Mouse (Mus musculus) embryonic facial prominence, embryonic 13.5 days (tissue): ENCODE data around the gene Nudt21. TPM values are rescaled to one million over a fixed set of nuclear protein-coding genes. Genes with fewer than 3 reads are reported as not detected.
"Not testable (repeated sequence)": the region's sequence is repeated elsewhere in the genome, so short reads cannot be mapped to it uniquely, and the experiment has no call there.

ENCODE experiments used
- ATAC-seq: fragments of 200-750 bp; cut with Nextera tagmentation; 2 replicates; pipeline ENCODE4 v1.8.0; 2017; ENCODE audit warnings: low read depth; ENCODE audit not compliant: insufficient number of reproducible peaks, insufficient read depth, low FRiP score, low TSS enrichment
- H3K27ac ChIP-seq: fragments of 300-500 bp; sonication (generic); 2 replicates; pipeline ENCODE4 v1.5.1; 2015; ENCODE audit warnings: moderate library complexity, mild to moderate bottlenecking, inconsistent platforms
- H3K27me3 ChIP-seq: fragments of 300-500 bp; sonication (generic); 2 replicates; pipeline ENCODE4 v1.6.1; 2015; ENCODE audit warnings: mild to moderate bottlenecking, inconsistent platforms
- H3K36me3 ChIP-seq: fragments of 300-500 bp; sonication (generic); 2 replicates; pipeline ENCODE4 v1.6.1; 2015; ENCODE audit warnings: mild to moderate bottlenecking, inconsistent platforms
- H3K4me1 ChIP-seq: fragments of 300-500 bp; sonication (generic); 2 replicates; pipeline ENCODE4 v1.6.1; 2015; ENCODE audit warnings: inconsistent platforms
- H3K4me2 ChIP-seq: fragments of 300-500 bp; sonication (generic); 2 replicates; pipeline ENCODE4 v1.6.1; 2015; ENCODE audit warnings: moderate library complexity, mild to moderate bottlenecking, inconsistent platforms
- H3K4me3 ChIP-seq: fragments of 300-500 bp; sonication (generic); 2 replicates; pipeline ENCODE4 v1.5.1; 2015; ENCODE audit warnings: mild to moderate bottlenecking, inconsistent platforms
- H3K9ac ChIP-seq: fragments of 300-500 bp; sonication (generic); 2 replicates; pipeline ENCODE4 v1.6.1; 2015; ENCODE audit warnings: mild to moderate bottlenecking, inconsistent platforms
- H3K9me3 ChIP-seq: fragments of 300-500 bp; sonication (generic); 2 replicates; pipeline ENCODE4 v1.6.1; 2016; ENCODE audit warnings: inconsistent platforms
- WGBS: fragments of 180-500 bp; shearing (Covaris S2); methylation state at CpG from one replicate; pipeline ENCODE4 v1.1.7; 2015; ENCODE audit warnings: mixed read lengths; 5-methylcytosine and 5-hydroxymethylcytosine counted together
- polyA plus RNA-seq: library from polyadenylated mRNA; unstranded; fragments of >200 nt; fragmentation: Nextera tagmentation; extraction: Ambion mirVana; gene quantifications from 2 replicates; pipeline ENCODE4 v1.2.1, GENCODE M21; 2015

The Nudt21 gene
- polyA plus RNA-seq, result 116 and 126 TPM in 2 replicates

- Histone ChIP-seq H3K27me3 (no peaks in the 10 kb centered on the region), H3K4me2 (peak within 1 kb of the TSS; percentile 82), H3K36me3 (peaks cover 3% of the 10 kb centered on the region; the same call in 1 of the 2 replicates), H3K27ac (peak within 1 kb of the TSS; percentile 84), H3K4me1 (peaks cover 24% of the 10 kb centered on the region), H3K9me3 (no peaks in the 10 kb centered on the region), H3K9ac (peak within 1 kb of the TSS; percentile 79), H3K4me3 (peak within 1 kb of the TSS; percentile 70)
- under 1% methylated on average over 41 of the region's 41 CpGs for WGBS
- peak; percentile 96 for ATAC-seq
These were observed at the start of gene Nudt21, which contains the start of gene Ogfod1 for GRCm38 (mm10) chr8:94036944-94037524. Gene Nudt21 (minus strand): TSS chr8:94037031. Gene Ogfod1 (plus strand): TSS chr8:94037198.

- H3K9me3 ChIP-seq, result no peaks in the 10 kb centered on the region
- WGBS, result 87% methylated on average over 12 of the region's 12 CpGs
- H3K4me3 ChIP-seq, result no peak overlapping the region
- H3K4me1 ChIP-seq, result no peaks in the 10 kb centered on the region
- H3K4me2 ChIP-seq, result no peak overlapping the region
- no peaks in the 10 kb centered on the region for H3K27me3 ChIP-seq
- H3K27ac ChIP-seq, result no peak overlapping the region
- no peak overlapping the region for H3K9ac ChIP-seq
- H3K36me3 ChIP-seq, result peaks cover 28% of the 10 kb centered on the region
- no peak for ATAC-seq
These were observed 39.8 kb upstream of the Nudt21 start for GRCm38 (mm10) chr8:94076461-94077192.

- Histone ChIP-seq H3K4me3 (no peak overlapping the region), H3K27me3 (no peaks in the 10 kb centered on the region), H3K9me3 (no peaks in the 10 kb centered on the region), H3K36me3 (peaks cover 43% of the 10 kb centered on the region), H3K4me2 (no peak overlapping the region), H3K4me1 (no peaks in the 10 kb centered on the region), H3K27ac (no peak overlapping the region), H3K9ac (no peak overlapping the region)
- 93% methylated on average over 7 of the region's 7 CpGs for WGBS
- no peak for ATAC-seq
These were observed 32.0 kb upstream of the Nudt21 start for GRCm38 (mm10) chr8:94068793-94069192.

DNA sequence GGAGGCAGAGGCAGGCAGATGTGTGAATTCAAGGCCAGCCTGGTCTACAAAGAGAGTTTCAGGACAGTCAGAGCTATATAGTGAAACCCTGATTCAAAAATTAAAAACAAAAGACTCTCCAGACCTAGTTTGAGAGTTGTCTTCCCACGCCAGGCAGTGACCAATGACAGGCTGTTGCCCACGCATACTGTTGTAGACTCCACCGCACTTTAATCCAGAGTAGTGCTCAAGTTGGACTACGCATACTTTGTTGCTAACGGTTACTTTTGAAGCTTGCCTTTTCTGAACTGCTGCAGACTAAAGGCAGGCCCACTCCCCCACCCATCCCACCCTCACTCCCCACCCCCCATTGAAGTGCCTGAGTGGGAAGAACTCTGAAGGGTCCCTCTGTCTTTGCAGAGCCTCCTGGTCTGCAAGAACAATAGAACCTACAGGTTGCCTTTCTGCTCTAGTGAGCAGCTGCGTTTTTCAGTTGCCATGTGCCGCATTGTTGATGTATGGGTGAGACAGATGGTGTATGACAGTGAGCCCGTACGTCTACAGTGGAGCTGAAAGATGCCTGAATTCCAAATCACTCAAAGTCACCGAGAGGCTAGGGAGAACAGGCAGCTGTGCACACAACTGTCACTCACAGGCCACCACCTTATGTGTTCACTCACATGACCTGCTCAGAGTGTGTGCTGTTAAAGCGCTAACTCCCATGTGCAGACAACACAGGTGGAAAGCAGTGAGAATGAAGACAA, 29.5 kb upstream of the Nudt21 start:
- no peaks in the 10 kb centered on the region for H3K9me3 ChIP-seq
- WGBS, result 79% methylated on average over 11 of the region's 11 CpGs
- no peak overlapping the region for H3K27ac ChIP-seq
- no peaks in the 10 kb centered on the region for H3K27me3 ChIP-seq
- no peaks in the 10 kb centered on the region for H3K4me1 ChIP-seq
- no peak overlapping the region for H3K9ac ChIP-seq
- ATAC-seq, result no peak
- peaks cover 54% of the 10 kb centered on the region for H3K36me3 ChIP-seq
- no peak overlapping the region for H3K4me2 ChIP-seq
- H3K4me3 ChIP-seq, result no peak overlapping the region

DNA sequence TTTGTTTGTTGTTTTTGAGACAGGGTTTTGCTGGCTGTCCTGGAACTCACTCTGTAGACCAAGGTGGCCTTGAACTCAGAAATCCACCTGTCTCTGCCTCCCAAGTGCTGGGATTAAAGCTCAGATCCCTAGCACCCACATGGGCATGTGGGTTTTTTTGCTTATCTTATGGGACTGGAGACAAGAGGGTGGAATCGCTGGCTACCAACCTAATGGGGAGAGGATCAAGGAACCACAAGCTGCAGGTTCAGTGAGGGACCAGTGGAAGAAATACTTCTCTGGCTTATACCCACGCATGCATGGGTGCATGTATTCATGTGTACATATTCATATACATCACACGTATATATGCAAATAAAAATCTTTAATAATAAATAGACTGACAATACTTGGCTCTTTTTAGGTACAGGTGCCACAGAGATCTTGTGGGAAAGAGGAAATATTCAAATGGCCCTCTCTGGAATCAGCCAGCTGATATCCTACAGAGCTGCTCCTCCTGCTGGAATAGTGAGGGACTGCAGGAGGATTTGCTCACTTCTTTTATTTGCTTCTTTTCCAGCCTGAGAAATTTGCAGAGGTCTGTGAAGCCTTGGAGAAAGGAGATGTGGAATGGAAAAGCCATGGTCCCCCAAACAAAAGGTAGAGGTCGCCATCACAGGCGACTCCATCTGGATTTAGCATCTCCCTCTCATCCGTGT, 20.5 kb upstream of the Nudt21 start:
- no peaks in the 10 kb centered on the region for H3K4me1 ChIP-seq
- no peaks in the 10 kb centered on the region for H3K27me3 ChIP-seq
- WGBS, result 62% methylated on average over 6 of the region's 6 CpGs
- H3K4me3 ChIP-seq, result no peak overlapping the region
- H3K9ac ChIP-seq, result no peak overlapping the region
- no peak overlapping the region for H3K27ac ChIP-seq
- no peaks in the 10 kb centered on the region for H3K9me3 ChIP-seq
- ATAC-seq, result no peak
- peaks cover 52% of the 10 kb centered on the region for H3K36me3 ChIP-seq
- no peak overlapping the region for H3K4me2 ChIP-seq

DNA sequence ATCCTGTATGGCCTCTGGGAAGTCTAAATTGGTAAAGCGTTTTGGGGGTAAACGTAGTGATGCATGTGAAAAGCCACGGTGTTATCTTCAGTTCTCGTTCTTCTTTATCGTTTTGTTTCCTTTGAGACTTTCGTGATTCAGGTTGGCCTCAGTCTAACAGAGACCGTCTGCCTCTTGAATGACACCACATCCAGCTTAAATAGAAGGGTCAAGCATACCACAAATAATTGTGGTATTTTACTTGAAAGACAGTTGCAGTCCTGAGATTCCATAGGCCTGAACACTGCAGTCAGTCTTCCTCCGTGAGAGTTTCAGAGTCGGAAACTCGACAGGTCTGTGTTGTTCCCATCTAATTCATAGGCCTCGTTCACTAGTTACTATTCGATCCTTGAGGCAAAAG, 15.9 kb upstream of the Nudt21 start:
- no peaks in the 10 kb centered on the region for H3K4me1 ChIP-seq
- peaks cover 31% of the 10 kb centered on the region for H3K36me3 ChIP-seq
- no peak overlapping the region for H3K4me2 ChIP-seq
- ATAC-seq, result no peak
- no peaks in the 10 kb centered on the region for H3K9me3 ChIP-seq
- H3K27ac ChIP-seq, result no peak overlapping the region
- H3K27me3 ChIP-seq, result no peaks in the 10 kb centered on the region
- no peak overlapping the region for H3K4me3 ChIP-seq
- WGBS, result 77% methylated on average over 12 of the region's 12 CpGs
- no peak overlapping the region for H3K9ac ChIP-seq

GRCm38 (mm10) chr8:94047845-94048244, 11.0 kb upstream of the Nudt21 start:
- 69% methylated on average over 2 of the region's 2 CpGs for WGBS
- Histone ChIP-seq H3K9me3 (no peaks in the 10 kb centered on the region), H3K36me3 (peaks cover 15% of the 10 kb centered on the region), H3K27ac (no peak overlapping the region), H3K27me3 (no peaks in the 10 kb centered on the region), H3K4me3 (no peak overlapping the region), H3K4me2 (no peak overlapping the region), H3K4me1 (no peaks in the 10 kb centered on the region), H3K9ac (no peak overlapping the region)
- no peak for ATAC-seq

DNA sequence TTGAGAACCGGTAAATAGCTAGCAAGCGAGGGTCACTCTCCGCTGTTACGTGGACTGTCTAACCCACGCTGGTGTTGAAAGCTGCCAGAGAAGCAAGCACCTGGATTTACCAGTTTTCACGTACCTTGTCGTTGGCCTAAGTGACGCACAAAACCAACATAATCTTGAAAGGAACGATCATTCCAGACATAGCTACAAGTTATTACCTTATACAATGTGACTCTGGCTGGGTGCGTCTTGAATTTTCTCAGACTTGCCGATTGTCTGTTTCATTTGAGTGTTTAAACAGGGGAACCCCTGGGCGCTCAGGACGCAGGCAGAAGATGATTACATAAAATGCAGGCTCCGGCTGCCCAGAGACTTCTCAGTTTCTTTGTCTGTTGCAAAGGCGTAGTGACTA, 975 bp upstream of the Nudt21 start:
- H3K9me3 ChIP-seq, result no peaks in the 10 kb centered on the region
- peak overlapping the region; percentile 75 for H3K9ac ChIP-seq
- 8% methylated on average over 15 of the region's 15 CpGs for whole genome bisulfite sequencing
- H3K27ac ChIP-seq, result no peak overlapping the region
- H3K36me3 ChIP-seq, result peaks cover 3% of the 10 kb centered on the region; the same call in 1 of the 2 replicates
- H3K4me3 ChIP-seq, result peak overlapping the region; percentile 70
- peak overlapping the region; percentile 81 for H3K4me2 ChIP-seq
- peaks cover 24% of the 10 kb centered on the region for H3K4me1 ChIP-seq
- no peak for ATAC-seq
- no peaks in the 10 kb centered on the region for H3K27me3 ChIP-seq

- H3K4me1 ChIP-seq, result peaks cover 24% of the 10 kb centered on the region
- H3K27me3 ChIP-seq, H3K36me3 ChIP-seq, H3K9me3 ChIP-seq: not testable (repeated sequence)
- H3K9ac ChIP-seq, result peak overlapping the region; percentile 79
- ATAC-seq, result peak; percentile 85
- H3K4me3 ChIP-seq, result peak overlapping the region; percentile 70
- peak overlapping the region; percentile 84 for H3K27ac ChIP-seq
- H3K4me2 ChIP-seq, result peak overlapping the region; percentile 82
- under 1% methylated on average over 27 of the region's 32 CpGs for WGBS
These were observed 290 bp downstream of the Nudt21 start for GRCm38 (mm10) chr8:94036541-94036940.

GRCm38 (mm10) chr8:94035200-94035599, 1.6 kb downstream of the Nudt21 start:
- no peak overlapping the region for H3K27ac ChIP-seq
- peaks cover 24% of the 10 kb centered on the region for H3K4me1 ChIP-seq
- WGBS, result 51% methylated on average over 5 of the region's 5 CpGs
- ATAC-seq, result no peak
- H3K36me3 ChIP-seq, result peaks cover 13% of the 10 kb centered on the region
- H3K4me2 ChIP-seq, result peak overlapping the region; percentile 82
- H3K9ac ChIP-seq, result peak overlapping the region; percentile 58
- H3K9me3 ChIP-seq, result no peaks in the 10 kb centered on the region
- no peaks in the 10 kb centered on the region for H3K27me3 ChIP-seq
- H3K4me3 ChIP-seq, result peak overlapping the region; percentile 70

- no peaks in the 10 kb centered on the region for H3K9me3 ChIP-seq
- H3K36me3 ChIP-seq, result peaks cover 29% of the 10 kb centered on the region
- H3K4me3 ChIP-seq, result no peak overlapping the region
- H3K27ac ChIP-seq, result no peak overlapping the region
- H3K27me3 ChIP-seq, result no peaks in the 10 kb centered on the region
- peaks cover 24% of the 10 kb centered on the region for H3K4me1 ChIP-seq
- no peak for ATAC-seq
- no peak overlapping the region; the same call in 1 of the 2 replicates for H3K9ac ChIP-seq
- WGBS, result 72% methylated on average over 3 of the region's 3 CpGs
- H3K4me2 ChIP-seq, result no peak overlapping the region
These were observed 3.2 kb downstream of the Nudt21 start for GRCm38 (mm10) chr8:94033601-94034000.
